Mouse (Mus musculus): ENCODE results near the gene Alpk1. TPM values are rescaled to one million over a fixed set of nuclear protein-coding genes. Genes with fewer than 3 reads are reported as not detected.

The Alpk1 gene
- polyA plus RNA-seq (2015; fragmentation: Nextera tagmentation; extraction: Ambion mirVana) = 0.42 and 0.44 TPM in 2 replicates

DNA sequence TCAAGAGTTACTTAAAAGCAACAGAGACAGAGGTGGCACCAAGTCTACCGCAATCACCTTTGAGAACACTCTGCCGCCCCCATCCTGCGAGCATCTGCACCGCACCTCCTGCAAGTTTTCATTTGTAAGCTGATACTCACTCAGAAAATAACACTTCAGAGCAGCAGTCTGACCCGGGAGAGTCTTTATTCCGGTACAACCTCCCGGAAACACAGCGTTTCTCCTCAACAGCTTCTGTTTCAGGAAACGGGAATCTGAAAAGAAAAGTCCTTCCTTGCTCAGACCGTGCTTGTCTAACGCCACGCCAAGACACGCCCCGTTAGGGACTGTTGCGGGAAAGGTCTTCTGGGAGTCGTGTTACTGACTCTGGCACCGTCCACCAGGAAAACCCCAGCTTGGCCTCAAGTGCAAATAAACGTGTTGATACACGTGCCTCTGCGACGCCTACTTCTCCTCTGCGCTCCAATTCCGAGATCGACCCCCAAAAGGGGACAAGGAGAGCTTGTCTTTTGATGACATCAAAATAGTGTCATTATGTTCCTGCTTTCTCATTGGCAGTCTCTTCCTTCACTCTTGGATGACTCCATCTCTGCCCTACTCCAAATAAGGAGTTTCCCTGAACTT, at the start of gene Alpk1:
TSS of gene Alpk1 (minus strand) at position 507 of the 624 bp plus-strand sequence.

DNA sequence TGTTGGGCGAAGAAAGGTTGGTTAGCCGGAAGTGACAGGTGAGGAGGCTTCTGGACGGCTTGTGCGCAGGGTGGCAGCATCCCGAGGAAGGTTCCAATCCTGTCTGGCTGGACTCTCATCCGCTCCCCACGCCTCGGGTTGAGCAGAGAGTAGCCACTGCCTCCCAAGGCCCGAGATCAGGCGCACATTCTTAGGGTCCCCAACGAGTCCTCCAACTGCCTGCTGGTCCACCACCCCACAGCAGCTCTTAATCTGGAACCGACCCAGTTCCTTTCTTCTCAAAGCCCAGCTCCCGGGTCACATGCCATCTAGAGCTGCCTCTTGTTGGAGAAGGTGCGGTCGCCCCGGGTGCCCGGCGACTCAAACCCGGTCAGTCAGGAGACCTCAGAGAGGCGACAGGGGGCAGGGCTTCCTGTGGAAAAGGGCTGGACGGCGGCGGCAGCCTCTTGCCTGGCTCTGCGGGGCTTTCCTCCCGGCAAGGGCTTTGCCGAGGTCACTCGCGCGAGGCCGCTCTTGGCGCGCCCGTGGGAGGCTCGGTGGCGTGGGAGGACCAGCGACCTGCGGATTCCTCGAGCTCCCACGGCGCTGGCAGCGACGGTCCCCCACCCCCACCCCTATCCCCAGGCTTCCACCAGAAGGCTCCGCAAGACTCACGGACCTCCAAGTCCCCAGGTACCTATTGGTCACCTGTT, 9.3 kb upstream of the Alpk1 start, which contains the start of gene Tifa:
TSS of gene Tifa (plus strand) at position 306 of the 692 bp plus-strand sequence.

DNA sequence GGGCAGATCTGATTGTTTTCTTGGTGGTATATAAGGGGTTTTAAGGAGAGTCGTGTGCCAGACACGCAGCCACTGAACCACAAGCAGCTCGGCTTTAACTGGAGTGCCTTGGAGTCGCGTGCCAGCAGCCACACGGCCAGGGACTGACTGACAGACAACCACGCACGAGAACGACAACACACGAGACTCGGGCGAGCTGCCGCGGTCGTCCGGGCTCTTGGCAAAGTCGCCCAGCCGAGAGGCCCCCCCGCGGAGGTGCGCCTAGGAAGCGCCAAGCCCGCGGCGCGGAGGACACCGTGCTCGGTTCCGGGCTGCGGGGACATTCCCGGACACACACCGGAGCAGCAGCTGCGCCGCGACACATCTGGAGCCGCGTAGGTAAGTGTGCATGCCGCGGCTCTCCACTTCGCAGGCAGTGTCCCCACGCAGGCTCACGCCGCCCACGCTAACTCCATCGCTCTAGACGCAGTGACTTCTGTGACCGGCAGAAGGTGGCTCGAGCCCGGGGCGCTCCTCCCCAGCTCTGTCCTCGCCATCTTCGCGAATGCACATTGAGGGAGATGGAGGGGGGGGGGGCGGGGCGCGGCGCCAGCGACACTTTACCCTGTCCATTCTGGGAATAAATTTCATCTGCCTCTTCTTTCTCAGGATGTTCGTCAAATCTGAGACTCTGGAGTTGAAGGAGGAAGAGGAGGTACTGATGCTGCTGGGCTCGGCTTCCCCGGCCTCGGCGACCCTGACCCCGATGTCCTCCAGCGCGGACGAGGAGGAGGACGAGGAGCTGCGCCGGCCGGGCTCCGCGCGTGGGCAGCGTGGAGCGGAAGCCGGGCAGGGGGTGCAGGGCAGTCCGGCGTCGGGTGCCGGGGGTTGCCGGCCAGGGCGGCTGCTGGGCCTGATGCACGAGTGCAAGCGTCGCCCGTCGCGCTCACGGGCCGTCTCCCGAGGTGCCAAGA, 147.0 kb downstream of the Alpk1 start, which contains the start of gene Neurog2:
TSS of gene Neurog2 (plus strand) at position 56 of the 953 bp plus-strand sequence.

Other genes starting within 250 kb of the Alpk1 start
- gene Larp7, start 227.2 kb downstream of the Alpk1 start, polyA plus RNA-seq (2015; fragmentation: Nextera tagmentation; extraction: Ambion mirVana) = 22.3 and 23.1 TPM in 2 replicates
- gene Zgrf1, start 227.0 kb downstream of the Alpk1 start, polyA plus RNA-seq (2015; fragmentation: Nextera tagmentation; extraction: Ambion mirVana) = 2.5 and 3.0 TPM in 2 replicates
- 0.67 and 0.73 TPM in 2 replicates for gene Neurog2, start 147.4 kb downstream of the Alpk1 start, polyA plus RNA-seq (2015; fragmentation: Nextera tagmentation; extraction: Ambion mirVana)
- gene Tifa, start 9.3 kb upstream of the Alpk1 start, polyA plus RNA-seq (2015; fragmentation: Nextera tagmentation; extraction: Ambion mirVana) = 4.3 and 4.4 TPM in 2 replicates
- gene Ap1ar, start 57.0 kb upstream of the Alpk1 start, polyA plus RNA-seq (2015; fragmentation: Nextera tagmentation; extraction: Ambion mirVana) = 84.3 and 97.7 TPM in 2 replicates
- 8.3 and 9.8 TPM in 2 replicates for gene Fam241a, start 115.8 kb upstream of the Alpk1 start, polyA plus RNA-seq (2015; fragmentation: Nextera tagmentation; extraction: Ambion mirVana)